Mouse (Mus musculus): ENCODE measurements around the gene Itgb3bp. TPM values are rescaled to one million over a fixed set of nuclear protein-coding genes. Genes with fewer than 3 reads are reported as not detected.

Gene Itgb3bp
- polyA plus RNA-seq, 1 experiment, result 4.1 TPM

DNA sequence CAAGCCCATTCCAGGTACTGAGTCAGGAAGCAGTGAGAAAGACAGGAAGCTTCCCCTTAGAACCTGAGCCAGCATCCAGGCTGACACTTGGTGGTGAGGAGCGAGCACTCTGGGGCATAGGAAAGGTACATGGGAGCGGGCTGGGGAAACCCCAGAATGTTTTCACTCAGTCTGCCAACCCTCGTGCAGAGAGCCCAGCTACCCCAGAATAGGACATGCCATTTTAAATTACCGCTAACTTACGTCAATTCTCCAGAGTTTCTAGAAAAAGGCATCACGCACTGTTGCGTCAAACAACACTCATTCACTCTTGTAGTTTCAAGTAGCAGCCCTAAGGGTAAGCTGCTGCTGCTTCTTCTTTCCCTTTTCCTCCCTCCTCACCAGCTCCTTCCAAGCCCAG lies 15.4 kb upstream of the Itgb3bp start:
- Histone ChIP-seq H3K27me3 (ENCODE audit: control insufficient read depth, insufficient read depth, low read length) (no peaks in the 10 kb centered on the region), H3K27ac (ENCODE audit: insufficient read depth, low read length) (no peak overlapping the region), H3K4me1 (ENCODE audit: control insufficient read depth, insufficient read depth, low read length) (no peaks in the 10 kb centered on the region; the same call in none of the 2 replicates), H3K4me3 (replicated peaks; ENCODE audit: insufficient read depth, low read depth, low read length) (no peak overlapping the region)
- DNase-seq, result no peak
- TF ChIP-seq CTCF (IDR thresholded peaks at IDR 0.05; ENCODE audit: borderline replicate concordance, insufficient read depth, low read depth, low read length) (no peak), POLR2A (IDR thresholded peaks at IDR 0.05; ENCODE audit: borderline replicate concordance, insufficient read depth, low read length) (no peak)
- 86% methylated on average over 7 of the region's 7 CpGs for WGBS

GRCm38 (mm10) chr4:99944606-99945005 lies 15.0 kb upstream of the Itgb3bp start:
- no peaks in the 10 kb centered on the region; the same call in none of the 2 replicates for H3K4me1 ChIP-seq (ENCODE audit: control insufficient read depth, insufficient read depth, low read length)
- H3K27ac ChIP-seq (ENCODE audit: insufficient read depth, low read length), result no peak overlapping the region
- 79% methylated on average over 2 of the region's 2 CpGs for WGBS
- TF ChIP-seq POLR2A (IDR thresholded peaks at IDR 0.05; ENCODE audit: borderline replicate concordance, insufficient read depth, low read length), result no peak
- no peak for TF ChIP-seq CTCF (IDR thresholded peaks at IDR 0.05; ENCODE audit: borderline replicate concordance, insufficient read depth, low read depth, low read length)
- no peak overlapping the region for H3K4me3 ChIP-seq (replicated peaks; ENCODE audit: insufficient read depth, low read depth, low read length)
- no peaks in the 10 kb centered on the region for H3K27me3 ChIP-seq (ENCODE audit: control insufficient read depth, insufficient read depth, low read length)
- DNase-seq, result no peak

- H3K4me1 ChIP-seq (ENCODE audit: control insufficient read depth, insufficient read depth, low read length), result no peaks in the 10 kb centered on the region; the same call in none of the 2 replicates
- peak in 1 of 2 experiments; percentile 24 for DNase-seq
- H3K4me3 ChIP-seq (replicated peaks; ENCODE audit: insufficient read depth, low read depth, low read length), result no peak overlapping the region
- no peak overlapping the region for H3K27ac ChIP-seq (ENCODE audit: insufficient read depth, low read length)
- no peaks in the 10 kb centered on the region for H3K27me3 ChIP-seq (ENCODE audit: control insufficient read depth, insufficient read depth, low read length)
- 68% methylated on average over 10 of the region's 10 CpGs for WGBS
- peak; percentile 26; the same call in 1 of the 2 replicates for TF ChIP-seq CTCF (IDR thresholded peaks at IDR 0.05; ENCODE audit: borderline replicate concordance, insufficient read depth, low read depth, low read length)
- TF ChIP-seq POLR2A (IDR thresholded peaks at IDR 0.05; ENCODE audit: borderline replicate concordance, insufficient read depth, low read length), result no peak
These were observed 12.2 kb upstream of the Itgb3bp start for GRCm38 (mm10) chr4:99941655-99942414.

DNA sequence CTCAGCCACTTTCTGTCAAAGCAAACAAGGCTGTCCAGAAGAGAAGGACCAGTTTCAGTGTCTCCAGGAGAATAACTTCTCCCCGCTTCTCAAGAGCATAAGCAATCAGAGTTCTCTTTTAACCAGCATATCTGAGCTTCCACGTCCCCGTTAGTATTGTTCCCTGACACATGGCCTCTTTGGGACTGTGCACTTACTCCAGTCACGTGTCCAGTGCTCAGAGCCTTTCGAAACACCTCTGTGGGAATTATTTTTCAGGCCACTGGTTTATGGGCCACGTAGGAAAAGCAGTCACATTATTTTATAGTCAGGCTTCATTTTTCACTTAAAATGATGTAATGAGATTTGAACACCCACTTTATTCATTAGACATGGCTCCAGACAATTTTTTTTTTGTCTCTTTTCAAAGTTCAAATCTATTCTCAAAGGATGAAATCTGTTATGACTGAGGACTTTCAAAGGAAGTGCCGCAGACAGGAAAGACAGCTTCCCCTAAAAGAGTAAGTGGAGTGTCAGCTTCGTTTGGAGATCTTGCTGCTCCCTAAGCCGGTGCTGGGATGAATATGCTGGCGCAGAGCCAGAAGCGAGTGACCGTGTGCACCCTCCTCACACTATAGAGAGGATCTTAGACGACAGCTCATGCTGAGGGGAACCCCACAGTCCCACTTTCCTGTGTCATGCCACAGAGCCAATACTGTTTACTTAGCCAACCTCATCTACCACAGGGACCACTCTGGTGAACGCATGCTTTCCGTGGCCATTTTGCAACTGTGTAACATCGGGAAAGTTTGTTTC lies 10.3 kb upstream of the Itgb3bp start:
- no peak for DNase-seq
- Histone ChIP-seq H3K27ac (ENCODE audit: insufficient read depth, low read length) (no peak overlapping the region), H3K27me3 (ENCODE audit: control insufficient read depth, insufficient read depth, low read length) (no peaks in the 10 kb centered on the region), H3K4me1 (ENCODE audit: control insufficient read depth, insufficient read depth, low read length) (no peaks in the 10 kb centered on the region; the same call in none of the 2 replicates), H3K4me3 (replicated peaks; ENCODE audit: insufficient read depth, low read depth, low read length) (no peak overlapping the region)
- 41% methylated on average over 16 of the region's 16 CpGs for WGBS
- TF ChIP-seq CTCF (IDR thresholded peaks at IDR 0.05; ENCODE audit: borderline replicate concordance, insufficient read depth, low read depth, low read length) (no peak), POLR2A (IDR thresholded peaks at IDR 0.05; ENCODE audit: borderline replicate concordance, insufficient read depth, low read length) (no peak)

DNA sequence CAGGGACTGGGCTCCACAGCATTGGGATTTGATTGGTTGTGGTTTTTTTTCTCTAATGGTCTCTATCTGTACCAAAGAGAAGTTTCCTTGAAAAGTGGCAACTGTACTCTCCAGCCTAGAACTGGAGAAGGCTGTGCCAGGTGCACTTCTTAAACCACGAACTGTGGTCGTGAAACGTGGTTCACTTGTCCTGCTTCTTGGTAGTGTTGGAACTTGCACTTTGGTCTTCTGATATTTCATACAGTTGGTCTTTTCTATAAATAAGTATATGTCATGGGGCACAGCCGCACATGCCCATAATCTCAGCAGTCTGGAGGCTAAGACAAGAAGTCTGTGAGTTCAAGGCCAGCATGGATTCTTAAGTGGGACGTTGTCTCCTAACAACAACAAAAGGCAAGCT lies 6.7 kb upstream of the Itgb3bp start:
- no peak overlapping the region for H3K27ac ChIP-seq (ENCODE audit: insufficient read depth, low read length)
- TF ChIP-seq CTCF (IDR thresholded peaks at IDR 0.05; ENCODE audit: borderline replicate concordance, insufficient read depth, low read depth, low read length) (no peak), POLR2A (IDR thresholded peaks at IDR 0.05; ENCODE audit: borderline replicate concordance, insufficient read depth, low read length) (no peak)
- H3K27me3 ChIP-seq (ENCODE audit: control insufficient read depth, insufficient read depth, low read length), result no peaks in the 10 kb centered on the region
- WGBS, result 88% methylated on average over 5 of the region's 5 CpGs
- no peak for DNase-seq
- peaks cover 11% of the 10 kb centered on the region for H3K4me1 ChIP-seq (ENCODE audit: control insufficient read depth, insufficient read depth, low read length)
- H3K4me3 ChIP-seq (replicated peaks; ENCODE audit: insufficient read depth, low read depth, low read length), result no peak overlapping the region

DNA sequence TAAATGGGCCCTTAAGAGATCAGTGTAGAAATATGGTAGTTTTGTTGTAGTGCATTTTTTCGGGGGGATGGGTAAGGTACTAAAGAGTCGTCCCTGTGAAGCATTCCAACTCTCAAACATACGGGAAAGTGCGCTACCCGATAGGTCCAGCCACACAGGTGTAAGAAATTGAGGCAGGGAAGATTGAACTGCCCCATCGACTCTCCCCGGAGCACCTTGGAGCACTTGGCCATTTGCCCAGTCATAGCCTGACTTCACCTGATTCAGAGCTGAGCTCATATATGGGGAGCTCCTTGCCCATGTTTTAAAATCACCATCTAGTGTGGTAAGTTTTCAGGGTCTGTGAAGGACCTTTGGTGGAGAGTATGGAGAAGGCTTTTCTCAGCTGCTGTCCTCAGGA lies 5.2 kb upstream of the Itgb3bp start:
- Histone ChIP-seq H3K4me1 (ENCODE audit: control insufficient read depth, insufficient read depth, low read length) (peaks cover 17% of the 10 kb centered on the region), H3K27ac (ENCODE audit: insufficient read depth, low read length) (no peak overlapping the region), H3K4me3 (replicated peaks; ENCODE audit: insufficient read depth, low read depth, low read length) (no peak overlapping the region), H3K27me3 (ENCODE audit: control insufficient read depth, insufficient read depth, low read length) (no peaks in the 10 kb centered on the region)
- no peak for TF ChIP-seq POLR2A (IDR thresholded peaks at IDR 0.05; ENCODE audit: borderline replicate concordance, insufficient read depth, low read length)
- no peak for TF ChIP-seq CTCF (IDR thresholded peaks at IDR 0.05; ENCODE audit: borderline replicate concordance, insufficient read depth, low read depth, low read length)
- peak in 1 of 2 experiments; percentile 36 for DNase-seq
- 67% methylated on average over 7 of the region's 7 CpGs for WGBS

DNA sequence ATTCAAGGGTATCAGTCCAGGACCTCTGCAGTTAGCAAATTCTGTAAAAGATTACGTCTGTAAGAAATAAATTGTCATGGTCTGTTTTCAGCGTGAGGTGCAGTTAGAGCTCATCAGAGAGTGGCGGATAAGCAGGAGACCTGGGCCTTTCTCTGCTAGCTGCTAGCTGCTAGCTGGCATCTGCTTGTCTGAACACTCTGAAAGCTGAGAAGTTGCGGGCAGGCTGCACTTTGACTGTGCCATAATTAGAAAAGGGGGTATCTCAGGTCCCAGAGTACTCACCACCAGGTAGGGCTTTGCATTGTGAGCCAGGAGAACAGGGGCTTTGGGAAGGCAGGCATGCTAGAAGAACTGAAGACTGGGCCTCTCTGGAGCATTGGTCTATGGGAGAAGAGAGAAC lies 2.2 kb upstream of the Itgb3bp start:
- Histone ChIP-seq H3K4me1 (ENCODE audit: control insufficient read depth, insufficient read depth, low read length) (peaks cover 17% of the 10 kb centered on the region), H3K27ac (ENCODE audit: insufficient read depth, low read length) (no peak overlapping the region), H3K27me3 (ENCODE audit: control insufficient read depth, insufficient read depth, low read length) (no peaks in the 10 kb centered on the region), H3K4me3 (replicated peaks; ENCODE audit: insufficient read depth, low read depth, low read length) (no peak overlapping the region)
- no peak for DNase-seq
- WGBS, result 81% methylated on average over 4 of the region's 4 CpGs
- TF ChIP-seq POLR2A (IDR thresholded peaks at IDR 0.05; ENCODE audit: borderline replicate concordance, insufficient read depth, low read length) (no peak), CTCF (IDR thresholded peaks at IDR 0.05; ENCODE audit: borderline replicate concordance, insufficient read depth, low read depth, low read length) (no peak)

Measured in cerebellum, adult 2 months (tissue).